Mouse (Mus musculus): Measurements from ENCODE around the gene Tenm2. TPM values are rescaled to one million over a fixed set of nuclear protein-coding genes. Genes with fewer than 3 reads are reported as not detected.

Tenm2 gene
- total RNA-seq, 2 experiments from 2014 or later = 0.14 to 0.72 TPM

- no peak for DNase-seq
These were observed 894.0 kb downstream of the Tenm2 start for GRCm38 (mm10) chr11:36341799-36342198.

- no peak for DNase-seq
These were observed 897.3 kb downstream of the Tenm2 start for GRCm38 (mm10) chr11:36338424-36338823.

- DNase-seq = no peak
These were observed 898.7 kb downstream of the Tenm2 start for GRCm38 (mm10) chr11:36337063-36337462.

GRCm38 (mm10) chr11:36335147-36335546, 900.6 kb downstream of the Tenm2 start:
- DNase-seq = no peak

GRCm38 (mm10) chr11:36334100-36334735, 901.5 kb downstream of the Tenm2 start:
- DNase-seq = no peak

GRCm38 (mm10) chr11:36332222-36332621, 903.5 kb downstream of the Tenm2 start:
- DNase-seq = no peak

- DNase-seq = no peak
These were observed 904.2 kb downstream of the Tenm2 start for GRCm38 (mm10) chr11:36331408-36332178.

- DNase-seq = no peak
These were observed 908.5 kb downstream of the Tenm2 start for GRCm38 (mm10) chr11:36327243-36327642.

GRCm38 (mm10) chr11:36309317-36309716, 926.4 kb downstream of the Tenm2 start:
- no peak for DNase-seq

- DNase-seq = no peak
These were observed 928.5 kb downstream of the Tenm2 start for GRCm38 (mm10) chr11:36307276-36307675.

GRCm38 (mm10) chr11:36305348-36305950, 930.3 kb downstream of the Tenm2 start:
- no peak for DNase-seq

- no peak for DNase-seq
These were observed 932.8 kb downstream of the Tenm2 start for GRCm38 (mm10) chr11:36302913-36303371.

GRCm38 (mm10) chr11:36302096-36302495, 933.7 kb downstream of the Tenm2 start:
- DNase-seq = peak; percentile 48

- DNase-seq = no peak
These were observed 939.2 kb downstream of the Tenm2 start for GRCm38 (mm10) chr11:36296568-36296967.

GRCm38 (mm10) chr11:36292206-36292605, 943.6 kb downstream of the Tenm2 start:
- peak; percentile 8 for DNase-seq

- no peak for DNase-seq
These were observed 949.5 kb downstream of the Tenm2 start for GRCm38 (mm10) chr11:36286246-36286645.

GRCm38 (mm10) chr11:36280533-36280932, 955.2 kb downstream of the Tenm2 start:
- no peak for DNase-seq

GRCm38 (mm10) chr11:36277903-36278215, 957.9 kb downstream of the Tenm2 start:
- no peak for DNase-seq

- no peak for DNase-seq
These were observed 958.4 kb downstream of the Tenm2 start for GRCm38 (mm10) chr11:36277192-36277902.

- no peak for DNase-seq
These were observed 959.7 kb downstream of the Tenm2 start for GRCm38 (mm10) chr11:36276015-36276414.

GRCm38 (mm10) chr11:36272149-36272548, 963.6 kb downstream of the Tenm2 start:
- DNase-seq = no peak

GRCm38 (mm10) chr11:36269945-36270344, 965.8 kb downstream of the Tenm2 start:
- DNase-seq = no peak
